Mouse (Mus musculus) stomach, embryonic 14.5 days (tissue): ENCODE data around the gene Nup62cl. TPM values are rescaled to one million over a fixed set of nuclear protein-coding genes. Genes with fewer than 3 reads are reported as not detected.

Experiments
- polyA plus RNA-seq: library from polyadenylated mRNA; unstranded; fragments of >200 nt; fragmentation: Nextera tagmentation; extraction: Ambion mirVana; gene quantifications from 2 replicates; pipeline ENCODE4 v1.2.1, GENCODE M21; 2014

The Nup62cl gene
- polyA plus RNA-seq, 1 experiment from 2014 or later, result 1.6 TPM

Other genes starting within 250 kb of the Nup62cl start
- gene Morc4, start 191.0 kb downstream of the Nup62cl start, polyA plus RNA-seq, result 17.2 and 19.1 TPM in 2 replicates
- 7.8 and 8.6 TPM in 2 replicates for gene Rbm41, start 64.1 kb downstream of the Nup62cl start, polyA plus RNA-seq
- gene Pih1h3b, start 167 bp upstream of the Nup62cl start, polyA plus RNA-seq, result not detected in 2 replicates